Mouse (Mus musculus) liver, postnatal 0 days (tissue): Measurements from ENCODE around the gene Uso1. TPM values are rescaled to one million over a fixed set of nuclear protein-coding genes. Genes with fewer than 3 reads are reported as not detected.

Experiments used
- ATAC-seq: fragments of 200-750 bp; cut with Nextera tagmentation; 2 replicates; pipeline ENCODE4 v1.8.0; 2017; ENCODE audit warnings: mild to moderate bottlenecking, moderate library complexity
- DNase-seq: peaks from one replicate; pipeline ENCODE4 v3.0.0-alpha.2; 2016
- H3K27ac ChIP-seq: fragments of 300-500 bp; sonication (generic); 2 replicates; pipeline ENCODE4 v1.5.1; 2014; ENCODE audit warnings: antibody characterized with exemption, moderate library complexity, mild to moderate bottlenecking, low read depth
- H3K27me3 ChIP-seq: fragments of 300-500 bp; sonication (generic); 2 replicates; pipeline ENCODE4 v1.6.1; 2014; ENCODE audit warnings: low read length, control low read depth, mixed read lengths; ENCODE audit not compliant: insufficient read depth
- H3K36me3 ChIP-seq: fragments of 300-500 bp; sonication (generic); replicated peaks from 2 replicates; pipeline ENCODE4 v1.6.1; 2014; ENCODE audit warnings: mild to moderate bottlenecking, control low read depth, low read length, moderate library complexity, mixed read lengths; ENCODE audit not compliant: insufficient read depth
- H3K4me1 ChIP-seq: fragments of 300-500 bp; sonication (generic); 2 replicates; pipeline ENCODE4 v1.6.1; 2014; ENCODE audit warnings: antibody characterized with exemption, mild to moderate bottlenecking, control low read depth; ENCODE audit not compliant: insufficient read depth
- H3K4me2 ChIP-seq: fragments of 300-500 bp; sonication (generic); 2 replicates; pipeline ENCODE4 v1.6.1; 2014; ENCODE audit warnings: low read depth, mild to moderate bottlenecking, low read length, moderate library complexity, mixed read lengths
- H3K4me3 ChIP-seq: fragments of 300-500 bp; sonication (generic); 2 replicates; pipeline ENCODE4 v1.5.1; 2014; ENCODE audit warnings: low read depth, low read length
- H3K9ac ChIP-seq: fragments of 300-500 bp; sonication (generic); replicated peaks from 2 replicates; pipeline ENCODE4 v1.6.1; 2014; ENCODE audit warnings: mild to moderate bottlenecking, moderate library complexity
- H3K9me3 ChIP-seq: fragments of 300-500 bp; sonication (generic); 2 replicates; pipeline ENCODE4 v1.6.1; 2016; ENCODE audit warnings: mild to moderate bottlenecking, control low read depth, low read length, mixed read lengths
- CTCF ChIP-seq: sonication (generic); IDR thresholded peaks from 2 replicates; pipeline ENCODE4 v1.5.1; 2016; ENCODE audit warnings: antibody characterized with exemption, low read depth
- EP300 ChIP-seq: IDR thresholded peaks from 2 replicates; pipeline ENCODE4 v1.6.1; 2016; ENCODE audit warnings: antibody characterized with exemption, low read depth, mild to moderate bottlenecking
- WGBS: fragments of 180-500 bp; shearing (Covaris S2); extraction: QIAGEN DNeasy Blood & Tissue Kit; methylation state at CpG from one replicate; pipeline ENCODE4 v1.1.7; 2014; ENCODE audit not compliant: insufficient replicate concordance; 5-methylcytosine and 5-hydroxymethylcytosine counted together
- polyA plus RNA-seq: library from polyadenylated mRNA; unstranded; fragments of >200 nt; fragmentation: Nextera tagmentation; extraction: Ambion mirVana; gene quantifications from 2 replicates; pipeline ENCODE4 v1.2.1, GENCODE M21; 2015

Uso1 gene
- polyA plus RNA-seq, 1 experiment from 2014 or later, result 22.2 TPM

- Histone ChIP-seq H3K4me1 (peaks cover 34% of the 10 kb centered on the region), H3K27ac (peak overlapping the region; percentile 98), H3K9me3 (no peaks in the 10 kb centered on the region), H3K4me3 (peak overlapping the region; percentile 95), H3K36me3 (no peaks in the 10 kb centered on the region), H3K4me2 (peak overlapping the region; percentile 97), H3K27me3 (no peaks in the 10 kb centered on the region), H3K9ac (peak overlapping the region; percentile 97)
- WGBS, result 0% methylated on average over 18 of the region's 43 CpGs
- peak; percentile 73 for DNase-seq
- peak; percentile 72 for ATAC-seq
- TF ChIP-seq EP300 (no peak), CTCF (peak; percentile 22; the same call in 1 of the 2 replicates)
Measured at GRCm38 (mm10) chr5:92138093-92138621, 419 bp downstream of the Uso1 start.

GRCm38 (mm10) chr5:92139191-92139590 is 1.5 kb downstream of the Uso1 start:
- Histone ChIP-seq H3K9me3 (no peaks in the 10 kb centered on the region), H3K27me3 (no peaks in the 10 kb centered on the region), H3K36me3 (no peaks in the 10 kb centered on the region), H3K4me1 (peaks cover 29% of the 10 kb centered on the region), H3K4me3 (peak overlapping the region; percentile 95), H3K4me2 (peak overlapping the region; percentile 97), H3K27ac (no peak overlapping the region), H3K9ac (peak overlapping the region; percentile 97)
- ATAC-seq, result no peak
- TF ChIP-seq CTCF (no peak), EP300 (no peak)
- WGBS, result 52% methylated on average over 1 of the region's 1 CpGs
- no peak for DNase-seq

- no peak overlapping the region for H3K9ac ChIP-seq
- peaks cover 34% of the 10 kb centered on the region for H3K4me1 ChIP-seq
- 78% methylated on average over 5 of the region's 5 CpGs for WGBS
Measured at GRCm38 (mm10) chr5:92141696-92142095, 4.0 kb downstream of the Uso1 start.

GRCm38 (mm10) chr5:92142481-92142880 is 4.7 kb downstream of the Uso1 start:
- DNase-seq, result no peak
- no peak overlapping the region for H3K4me2 ChIP-seq
- no peak overlapping the region for H3K27ac ChIP-seq
- 73% methylated on average over 3 of the region's 3 CpGs for WGBS
- TF ChIP-seq CTCF, result no peak
- no peak for TF ChIP-seq EP300
- no peaks in the 10 kb centered on the region for H3K27me3 ChIP-seq
- ATAC-seq, result no peak
- no peak overlapping the region for H3K9ac ChIP-seq
- H3K4me3 ChIP-seq, result no peak overlapping the region
- no peaks in the 10 kb centered on the region for H3K9me3 ChIP-seq
- 0 out of 2 replicates have a peak, but pooled peaks cover 3% of the 10 kb centered on the region for H3K36me3 ChIP-seq
- H3K4me1 ChIP-seq, result peaks cover 28% of the 10 kb centered on the region

More at GRCm38 (mm10) chr5:92141696-92142095, 4.0 kb downstream of the Uso1 start:
- DNase-seq, result no peak
- no peak overlapping the region for H3K4me3 ChIP-seq
- no peak for ATAC-seq
- H3K27me3 ChIP-seq, result no peaks in the 10 kb centered on the region
- no peak for TF ChIP-seq EP300
- TF ChIP-seq CTCF, result no peak
- no peaks in the 10 kb centered on the region for H3K9me3 ChIP-seq
- 0 out of 2 replicates have a peak, but pooled peaks cover 3% of the 10 kb centered on the region for H3K36me3 ChIP-seq
- H3K27ac ChIP-seq, result no peak overlapping the region
- H3K4me2 ChIP-seq, result no peak overlapping the region

- WGBS, result 92% methylated on average over 6 of the region's 6 CpGs
- Histone ChIP-seq H3K9me3 (no peaks in the 10 kb centered on the region), H3K27me3 (no peaks in the 10 kb centered on the region), H3K4me3 (no peak overlapping the region), H3K4me2 (no peak overlapping the region), H3K27ac (no peak overlapping the region), H3K4me1 (peaks cover 23% of the 10 kb centered on the region), H3K36me3 (0 out of 2 replicates have a peak, but pooled peaks cover 3% of the 10 kb centered on the region), H3K9ac (no peak overlapping the region)
- DNase-seq (no peak), ATAC-seq (no peak)
- no peak for TF ChIP-seq CTCF
- no peak for TF ChIP-seq EP300
Measured at GRCm38 (mm10) chr5:92143665-92144064, 5.9 kb downstream of the Uso1 start.

- no peaks in the 10 kb centered on the region for H3K9me3 ChIP-seq
- H3K4me3 ChIP-seq, result no peak overlapping the region
- no peak overlapping the region for H3K9ac ChIP-seq
- H3K27me3 ChIP-seq, result no peaks in the 10 kb centered on the region
- 83% methylated on average over 7 of the region's 7 CpGs for WGBS
- no peak for DNase-seq
- no peak overlapping the region for H3K27ac ChIP-seq
- no peak overlapping the region for H3K4me2 ChIP-seq
- peaks cover 14% of the 10 kb centered on the region for H3K4me1 ChIP-seq
- H3K36me3 ChIP-seq, result 0 out of 2 replicates have a peak, but pooled peaks cover 3% of the 10 kb centered on the region
- TF ChIP-seq CTCF (no peak), EP300 (no peak)
- no peak for ATAC-seq
Measured at GRCm38 (mm10) chr5:92144954-92145708, 7.4 kb downstream of the Uso1 start.
